Mouse (Mus musculus) frontal cortex, postnatal 10 days (tissue): ENCODE results near the gene Nif3l1.

Experiments
- DNase-seq, 2 experiments: peaks; one replicate each; pipeline ENCODE4 v3.0.0; 2022; ENCODE audit warnings: low spot score in 2 of 2, mixed read lengths in 1 of 2

Gene Nif3l1

DNA sequence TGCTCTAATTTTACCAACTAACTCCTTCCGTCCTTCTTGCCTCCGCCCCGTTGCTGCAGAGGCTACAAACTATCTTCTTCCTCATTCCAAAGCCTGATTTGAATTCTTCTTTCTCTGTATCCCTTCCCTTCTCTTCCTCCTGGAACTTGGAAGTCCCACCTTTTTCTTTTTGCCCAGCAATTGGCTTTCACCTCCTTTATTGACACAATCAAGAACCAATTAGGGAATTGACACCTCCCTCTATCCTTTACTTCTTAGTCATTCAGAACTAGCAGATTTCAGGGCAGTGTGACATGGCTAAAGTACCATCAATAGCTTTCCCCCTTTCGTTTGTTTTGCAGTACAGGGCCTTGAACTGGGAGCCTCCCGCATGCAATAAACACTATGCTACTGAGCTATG lies 13.2 kb downstream of the Nif3l1 start:
- no peak for DNase-seq

DNA sequence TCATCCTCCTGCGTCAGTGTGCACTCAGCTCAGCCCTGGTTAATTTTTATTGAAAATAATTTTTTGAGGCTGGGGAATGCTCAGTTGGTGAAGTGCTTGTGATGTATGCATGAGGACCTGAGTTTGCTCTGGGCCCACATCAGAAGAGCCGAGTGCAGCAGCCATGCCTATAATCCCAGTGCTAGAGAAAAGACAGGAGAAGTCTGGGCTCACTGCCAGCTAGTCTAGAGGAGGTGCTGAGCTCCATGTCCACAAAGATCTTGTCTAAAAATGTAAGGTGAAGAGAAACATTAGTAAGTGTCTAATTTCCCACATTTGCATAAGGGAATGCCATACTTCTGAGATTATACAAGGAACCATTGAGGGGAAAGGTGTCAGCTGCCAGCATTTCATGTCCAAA lies 13.9 kb downstream of the Nif3l1 start:
- no peak for DNase-seq

- DNase-seq, result no peak
Measured at GRCm38 (mm10) chr1:58460566-58460965, 15.6 kb downstream of the Nif3l1 start.

- DNase-seq, result no peak
Measured at GRCm38 (mm10) chr1:58463935-58464334, 19.0 kb downstream of the Nif3l1 start.

GRCm38 (mm10) chr1:58465042-58465441 lies 20.1 kb downstream of the Nif3l1 start:
- DNase-seq, result no peak

DNA sequence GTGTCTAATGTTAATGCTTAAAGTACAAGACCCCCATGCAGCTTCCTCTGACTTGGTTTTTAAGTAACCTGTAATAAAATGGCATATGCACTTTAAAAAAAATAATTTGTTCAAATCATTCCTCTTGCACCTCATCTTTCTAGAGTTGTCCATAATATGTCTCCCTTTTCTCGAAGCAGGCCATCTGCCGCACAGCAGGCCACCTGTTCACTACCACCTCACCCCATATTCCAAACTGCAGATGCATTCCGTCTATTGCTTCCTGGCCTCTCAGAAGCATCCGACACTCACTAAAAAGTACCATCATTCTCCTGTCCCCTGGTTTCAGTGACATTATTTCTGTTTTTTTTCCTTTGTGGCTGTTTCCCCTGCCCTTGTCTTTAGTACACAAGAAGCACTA lies 20.6 kb downstream of the Nif3l1 start:
- DNase-seq, result no peak

GRCm38 (mm10) chr1:58475662-58476061 lies 30.7 kb downstream of the Nif3l1 start:
- DNase-seq, result no peak

DNA sequence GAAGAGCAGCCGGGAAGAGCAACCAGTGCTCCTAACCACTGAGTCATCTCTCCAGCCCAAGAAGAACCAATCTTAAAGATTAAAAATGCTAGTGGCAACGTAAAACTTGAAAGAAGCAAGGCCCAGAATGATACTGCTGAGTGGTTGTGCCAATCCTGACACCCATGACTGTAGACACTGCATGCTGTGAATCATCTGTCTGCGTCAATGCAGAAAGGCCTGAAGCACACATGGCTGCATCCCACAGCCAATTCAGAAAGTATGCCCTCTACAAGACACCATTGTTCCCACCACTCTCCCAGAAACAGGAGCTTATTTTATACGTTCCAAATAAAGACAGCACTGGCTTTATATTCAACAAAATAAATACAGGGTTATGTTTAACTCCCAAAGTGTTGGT lies 37.7 kb downstream of the Nif3l1 start:
- no peak for DNase-seq

DNA sequence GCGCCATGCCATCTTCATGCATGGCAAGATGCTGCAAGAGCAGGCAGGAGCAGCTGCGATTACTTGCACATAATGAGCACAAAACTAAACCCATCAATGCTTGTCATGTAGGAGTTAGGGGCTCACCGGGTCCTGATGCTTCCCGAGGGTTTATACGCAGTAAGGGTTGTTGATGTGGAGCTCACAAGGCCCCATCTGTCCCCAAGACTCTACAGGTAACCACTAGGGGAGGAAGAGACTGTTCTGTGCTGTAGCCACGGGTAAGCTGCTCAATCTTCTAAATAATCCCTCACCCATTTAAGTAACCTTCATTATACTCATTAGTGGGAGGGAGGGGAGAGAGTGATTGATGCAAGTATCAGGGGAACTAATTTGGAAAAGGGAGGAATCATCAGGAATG lies 50.7 kb downstream of the Nif3l1 start:
- no peak for DNase-seq

DNA sequence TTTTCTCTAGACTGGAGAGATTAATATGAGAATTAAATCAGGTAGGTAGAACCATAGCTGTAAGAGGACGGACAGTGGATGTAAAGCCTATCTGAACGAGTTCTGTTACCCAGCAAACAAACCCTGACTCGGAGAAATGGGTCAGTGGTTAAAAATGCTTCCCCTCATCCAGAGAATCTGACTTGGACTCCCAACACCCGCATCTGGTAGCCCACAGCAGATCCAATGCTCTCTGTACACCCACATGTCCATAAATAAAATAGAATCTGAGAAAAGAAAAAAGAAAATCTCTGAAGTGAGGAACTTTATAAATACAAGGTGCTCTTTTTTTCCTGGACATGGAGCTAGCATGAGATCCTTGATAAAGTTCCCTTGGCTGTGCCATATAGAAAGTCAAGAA lies 52.7 kb downstream of the Nif3l1 start:
- DNase-seq, result no peak

DNA sequence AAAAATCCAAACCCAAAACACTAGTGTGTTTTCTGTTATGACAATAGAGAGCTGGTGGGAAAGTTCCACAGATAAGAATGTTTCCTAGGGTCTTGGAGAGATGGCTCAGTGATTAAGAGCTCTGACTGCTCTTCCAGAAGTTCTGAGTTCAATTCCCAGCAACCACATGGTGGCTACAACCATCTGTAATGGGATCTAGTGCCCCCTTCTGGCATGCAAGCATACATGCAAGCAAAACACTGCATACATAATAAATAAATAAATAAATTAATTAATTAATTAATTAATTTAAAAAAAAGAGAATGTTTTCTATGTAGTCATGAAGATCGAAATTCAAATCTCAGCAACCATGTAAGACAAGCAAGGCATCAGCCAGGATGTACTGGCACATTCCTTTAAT lies 53.8 kb downstream of the Nif3l1 start:
- no peak for DNase-seq

GRCm38 (mm10) chr1:58503134-58503533 lies 58.2 kb downstream of the Nif3l1 start:
- DNase-seq, result no peak

DNA sequence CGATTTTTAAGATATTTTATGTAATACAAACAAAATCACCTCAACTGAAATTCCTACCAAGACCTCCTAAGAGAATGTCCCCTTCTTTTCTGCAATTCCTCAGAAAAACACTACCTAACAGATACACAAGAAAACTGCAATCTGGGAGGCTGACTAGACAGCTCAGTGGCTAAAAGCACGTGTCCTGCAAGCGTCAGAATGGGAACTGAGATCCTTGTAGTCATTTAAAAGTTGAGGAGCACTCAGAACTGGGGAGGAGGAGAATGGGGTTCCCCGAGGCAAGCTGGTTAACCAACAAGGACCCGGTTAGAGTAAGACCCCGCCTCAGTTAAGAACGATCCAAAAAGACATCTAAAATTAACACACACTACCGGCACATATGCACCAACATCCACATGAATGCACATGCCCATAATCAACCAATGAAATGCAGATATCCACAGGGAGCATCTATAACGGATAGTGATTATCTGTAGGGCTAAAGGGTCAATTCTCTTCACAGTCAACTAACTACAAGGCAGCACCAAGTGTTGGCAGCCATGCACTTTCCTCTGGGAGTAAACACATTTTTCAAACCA lies 58.9 kb downstream of the Nif3l1 start:
- no peak for DNase-seq

- DNase-seq, result peak; percentile 89 to 91
Measured at GRCm38 (mm10) chr1:58504577-58505254, 59.8 kb downstream of the Nif3l1 start, which contains the start of gene Orc2. Gene Orc2, minus strand, starts transcription at chr1:58505109.

DNA sequence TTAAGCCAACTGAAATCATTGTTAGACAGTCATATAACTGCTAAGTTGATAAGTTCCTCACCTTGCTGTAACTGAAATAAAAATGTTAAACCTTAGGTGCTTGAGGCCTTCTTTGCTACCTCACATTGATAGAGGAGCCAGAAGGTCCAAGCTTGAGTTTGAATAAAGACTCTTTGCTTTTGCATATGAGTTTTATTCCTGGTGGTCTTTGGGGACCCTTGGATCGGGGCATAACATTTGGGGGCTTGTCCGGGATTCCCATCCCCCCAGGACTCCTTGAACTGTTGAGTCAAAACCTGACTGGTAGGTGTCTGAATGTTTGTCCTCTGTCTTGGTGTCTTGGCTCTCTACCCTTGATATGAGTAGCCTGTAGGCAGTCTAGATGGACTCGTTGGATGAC lies 62.3 kb downstream of the Nif3l1 start:
- no peak for DNase-seq
